Comparison of ENCODE assay signal across 8 mouse cellular contexts in the genomic region with DNA sequence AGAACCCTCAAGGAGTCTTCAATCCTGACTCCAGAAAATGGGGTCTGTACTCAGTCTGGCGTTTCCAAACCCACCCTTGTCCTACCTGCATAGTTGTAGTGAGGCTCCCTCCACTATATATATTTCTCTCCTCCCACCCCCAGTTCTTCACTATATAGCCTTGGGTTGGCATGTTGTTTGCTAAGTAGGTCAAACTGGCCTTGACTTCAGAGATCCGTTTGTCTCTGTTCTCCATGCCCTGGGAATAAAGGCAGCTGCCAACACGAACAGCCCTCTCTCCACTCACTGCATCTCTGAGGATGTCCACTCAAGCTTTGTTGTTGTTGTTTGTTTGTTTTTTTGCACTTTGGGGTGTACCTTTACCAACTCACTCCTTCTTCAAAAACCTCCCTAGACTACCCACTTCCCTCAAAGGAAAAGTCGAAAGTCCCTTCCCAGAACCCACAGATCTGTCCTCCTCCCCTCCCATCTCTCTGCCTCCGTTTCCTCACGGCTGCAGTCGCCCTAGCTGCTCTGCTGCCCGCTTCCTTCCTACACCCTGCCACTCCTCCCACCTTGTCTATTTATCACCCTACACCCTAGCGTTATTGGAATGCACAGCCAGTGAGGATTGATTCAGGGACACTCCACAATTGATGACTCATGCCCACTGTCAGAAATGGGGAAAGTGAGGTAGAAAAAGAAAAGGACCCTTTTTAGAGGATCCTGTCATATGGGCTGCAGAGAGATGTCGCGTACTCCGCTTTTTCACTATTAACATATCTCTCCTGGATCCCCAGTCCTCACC. TPM values are rescaled to one million over a fixed set of nuclear protein-coding genes. Genes with fewer than 3 reads are reported as not detected.
DNase-seq lines count a peak whose midpoint lies in the region; ATAC-seq and TF ChIP-seq lines count a peak whose summit lies in the region.

No protein-coding gene starts in this region.

- H3K9me3 ChIP-seq in CH12.LX (replicated peaks; ENCODE audit: low read length): no peaks in the 10 kb centered on the region
- H3K9me3 ChIP-seq in forebrain, embryonic 11.5 days (ENCODE audit: control insufficient read depth, low read length): no peaks in the 10 kb centered on the region
- H3K9me3 ChIP-seq in stomach, postnatal 0 days (ENCODE audit: control insufficient read depth, low read length): no peaks in the 10 kb centered on the region

- H3K79me2 ChIP-seq in CH12.LX (replicated peaks; ENCODE audit: control insufficient read depth, extremely low read depth, insufficient read depth, poor library complexity, severe bottlenecking): peaks cover 25% of the 10 kb centered on the region
- no peaks in the 10 kb centered on the region for H3K79me2 ChIP-seq in liver, adult 2 months (ENCODE audit: control insufficient read depth, insufficient read depth, low read length)

- H3K9ac ChIP-seq in CH12.LX (ENCODE audit: insufficient read depth, low read depth): peak overlapping the region; percentile 98
- peak overlapping the region; percentile 64 for H3K9ac ChIP-seq in forebrain, embryonic 11.5 days (ENCODE audit: low read length)
- H3K9ac ChIP-seq in liver, adult 2 months (ENCODE audit: low read depth, low read length): peak overlapping the region; percentile 74
- H3K9ac ChIP-seq in stomach, postnatal 0 days (ENCODE audit: low read length): peak overlapping the region; percentile 61

- H3K4me3 ChIP-seq in gastrocnemius, adult 2 months: peak overlapping the region; percentile 69
- peak overlapping the region; percentile 70 to 99 (median 99) for H3K4me3 ChIP-seq in CH12.LX (replicated peaks in 1 of 3; ENCODE audit: low read depth in 2 of 3, low read length in 2 of 3, poor library complexity in 1 of 3)
- H3K4me3 ChIP-seq in forebrain, embryonic 11.5 days (ENCODE audit: low read depth, low read length): peak overlapping the region; percentile 51
- peak overlapping the region; percentile 62 for H3K4me3 ChIP-seq in liver, adult 2 months (ENCODE audit: insufficient read depth, low read depth, low read length)
- H3K4me3 ChIP-seq in stomach, postnatal 0 days (ENCODE audit: low read depth, low read length): peak overlapping the region; percentile 62

- no peak for DNase-seq in gastrocnemius, adult 2 months
- no peak for DNase-seq in gastrocnemius, postnatal 4 days (ENCODE audit: low spot score in 2 of 2)
- DNase-seq in CH12.LX (ENCODE audit: extremely low read depth): no peak
- DNase-seq in forebrain, embryonic 11.5 days (ENCODE audit: low spot score): no peak
- no peak for DNase-seq in liver, adult 2 months (ENCODE audit: extremely low read depth, low read depth, low spot score)
- no peak for DNase-seq in stomach, postnatal 0 days (ENCODE audit: low spot score)
- DNase-seq in left cerebral cortex, adult 9 months (ENCODE audit: low spot score in 2 of 2): no peak

- in situ Hi-C loops in CH12.LX (cut with MboI; ENCODE audit: low pct_ligation_motif_present, low pct_unique_long_range_greater_than_20kb, low sequenced_read_pairs): loop anchor here (5.0 kb wide), 1 partner anchor 48 kb away; no protein-coding TSS in a partner anchor

- dilution Hi-C loops in CH12.LX (cut with MboI; ENCODE audit: extremely low pct_ligation_motif_present, extremely low pct_unique_long_range_greater_than_20kb, low sequenced_read_pairs): no loop called here

- no peaks in the 10 kb centered on the region for H3K27me3 ChIP-seq in CH12.LX (replicated peaks)
- no peaks in the 10 kb centered on the region for H3K27me3 ChIP-seq in forebrain, embryonic 11.5 days (ENCODE audit: control insufficient read depth, insufficient read depth, low read length)
- H3K27me3 ChIP-seq in liver, adult 2 months (ENCODE audit: control insufficient read depth, insufficient read depth, low read length): no peaks in the 10 kb centered on the region
- no peaks in the 10 kb centered on the region for H3K27me3 ChIP-seq in stomach, postnatal 0 days (ENCODE audit: control insufficient read depth, insufficient read depth, low read length)

- H3K4me1 ChIP-seq in CH12.LX (ENCODE audit: control insufficient read depth in 1 of 2, insufficient read depth in 2 of 2): peaks cover 4 to 33% of the 10 kb centered on the region in 2 experiments; a peak in 3 of 4 replicates
- peaks cover 6% of the 10 kb centered on the region; the same call in 1 of the 2 replicates for H3K4me1 ChIP-seq in forebrain, embryonic 11.5 days (replicated peaks; ENCODE audit: control insufficient read depth, insufficient read depth, low read length)
- peaks cover 11% of the 10 kb centered on the region for H3K4me1 ChIP-seq in liver, adult 2 months (ENCODE audit: control insufficient read depth, insufficient read depth, low read length)
- H3K4me1 ChIP-seq in stomach, postnatal 0 days (replicated peaks; ENCODE audit: control insufficient read depth, insufficient read depth): 0 out of 2 replicates have a peak, but pooled peaks cover 3% of the 10 kb centered on the region

- WGBS in forebrain, embryonic 11.5 days: 19% methylated on average over 12 of the region's 12 CpGs
- 5% methylated on average over 12 of the region's 12 CpGs for WGBS in liver, adult 2 months
- WGBS in stomach, postnatal 0 days: 9% methylated on average over 12 of the region's 12 CpGs

- TF ChIP-seq CTCF in gastrocnemius, adult 2 months (IDR thresholded peaks at IDR 0.05): no peak
- TF ChIP-seq CTCF in CH12.LX (conservative IDR thresholded peaks at IDR 0.05 in 1 of 2, IDR thresholded peaks at IDR 0.05 in 1 of 2; ENCODE audit: low read depth in 2 of 2, low read length in 2 of 2): no peak
- TF ChIP-seq CTCF in liver, adult 2 months (IDR thresholded peaks at IDR 0.05; ENCODE audit: low read depth, low read length): no peak
- no peak for TF ChIP-seq CTCF in stomach, postnatal 0 days (IDR thresholded peaks at IDR 0.05; ENCODE audit: low read depth)

- peak overlapping the region; percentile 90 for H3K27ac ChIP-seq in gastrocnemius, adult 2 months
- H3K27ac ChIP-seq in CH12.LX (ENCODE audit: insufficient read depth, low read depth): peak overlapping the region; percentile 63
- no peak overlapping the region for H3K27ac ChIP-seq in forebrain, embryonic 11.5 days (ENCODE audit: low read depth, low read length)
- peak overlapping the region; percentile 19 for H3K27ac ChIP-seq in liver, adult 2 months (replicated peaks; ENCODE audit: insufficient read depth, low read depth, low read length)
- peak overlapping the region; percentile 71 for H3K27ac ChIP-seq in stomach, postnatal 0 days (replicated peaks)

- H3K36me3 ChIP-seq in CH12.LX (replicated peaks in 1 of 2; ENCODE audit: control insufficient read depth in 1 of 2, insufficient read depth in 1 of 2, low read length in 1 of 2): peaks cover 32 to 47% of the 10 kb centered on the region in 2 experiments
- peaks cover 3% of the 10 kb centered on the region; the same call in 1 of the 2 replicates for H3K36me3 ChIP-seq in forebrain, embryonic 11.5 days (ENCODE audit: control insufficient read depth, insufficient read depth, low read length)
- peaks cover 5% of the 10 kb centered on the region; the same call in 1 of the 2 replicates for H3K36me3 ChIP-seq in liver, adult 2 months (ENCODE audit: control insufficient read depth, insufficient read depth, low read length)
- H3K36me3 ChIP-seq in stomach, postnatal 0 days (ENCODE audit: control insufficient read depth, insufficient read depth, low read length): peaks cover 15% of the 10 kb centered on the region

- H3K4me2 ChIP-seq in CH12.LX (ENCODE audit: insufficient read depth, low read depth, poor library complexity, severe bottlenecking): peak overlapping the region; percentile 85
- H3K4me2 ChIP-seq in forebrain, embryonic 11.5 days (ENCODE audit: low read depth, low read length, severe bottlenecking): peak overlapping the region; percentile 87
- peak overlapping the region; percentile 73 for H3K4me2 ChIP-seq in stomach, postnatal 0 days (replicated peaks; ENCODE audit: low read depth)

- no peak for TF ChIP-seq POLR2A in CH12.LX (IDR thresholded peaks at IDR 0.05; ENCODE audit: low read depth, low read length)
- no peak for TF ChIP-seq POLR2A in liver, adult 2 months (IDR thresholded peaks at IDR 0.05; ENCODE audit: extremely low read depth, insufficient read depth, low read length)

- TF ChIP-seq EP300 in CH12.LX (IDR thresholded peaks at IDR 0.05; ENCODE audit: low read length): no peak
- TF ChIP-seq EP300 in stomach, postnatal 0 days (optimal IDR thresholded peaks at IDR 0.05): no peak

- no peak for ATAC-seq in forebrain, embryonic 11.5 days (replicated peaks; ENCODE audit: low FRiP score)
- ATAC-seq in stomach, postnatal 0 days (ENCODE audit: low FRiP score, low TSS enrichment): no peak
- ATAC-seq in cerebellum, adult (ENCODE audit: insufficient number of reproducible peaks, low FRiP score, low TSS enrichment): no peak

- intact Hi-C loops in gastrocnemius, adult 2 months (cut with DNase I): no loop called here

- TF ChIP-seq RAD21 in CH12.LX (IDR thresholded peaks at IDR 0.05; ENCODE audit: low read depth, low read length): no peak

RNA-seq across cellular contexts. Expression of a gene that starts 0.8 kb away (rescaled TPM):
- 10 to 100 TPM in 1 of 2 experiments, 1 to 10 TPM in 1; 9.2 to 10.5 TPM for total RNA-seq in gastrocnemius, adult 2 months (2021)
- total RNA-seq in gastrocnemius, postnatal 4 days (2021): 10 to 100 TPM; 17.3 to 18.6 TPM
- total RNA-seq in CH12.LX (2012; rRNA removed) (8.3 and 11.0 TPM in 2 replicates), CH12.LX (2014; rRNA removed) (4.0 and 5.2 TPM in 2 replicates)
- 38.6 and 49.5 TPM in 2 replicates for polyA plus RNA-seq in CH12.LX (2012; ENCODE audit: insufficient read length, low read depth)
- 45.7 and 50.2 TPM in 2 replicates for polyA plus RNA-seq in forebrain, embryonic 11.5 days (2014; fragmentation: Nextera tagmentation; extraction: Ambion mirVana)
- 2.7 and 4.0 TPM in 2 replicates for total RNA-seq in liver, adult 2 months (2014; rRNA removed)
- 18.8 and 22.4 TPM in 2 replicates for polyA plus RNA-seq in liver, adult 2 months (2012; rRNA removed)
- 30.2 and 30.9 TPM in 2 replicates for polyA plus RNA-seq in stomach, postnatal 0 days (2015; fragmentation: Nextera tagmentation; extraction: Ambion mirVana)

RNA-seq across cellular contexts. Expression of a gene that starts 4.3 kb away (rescaled TPM):
- 10 to 100 TPM; 53.8 to 62.5 TPM for total RNA-seq in gastrocnemius, adult 2 months (2021)
- 10 to 100 TPM; 55.6 to 62.4 TPM for total RNA-seq in gastrocnemius, postnatal 4 days (2021)
- 56.7 and 61.2 TPM in 2 replicates for total RNA-seq in CH12.LX (2012; rRNA removed)
- total RNA-seq in CH12.LX (2014; rRNA removed): 60.8 and 63.4 TPM in 2 replicates
- polyA plus RNA-seq in CH12.LX (2012; ENCODE audit: insufficient read length, low read depth): 51.5 and 54.4 TPM in 2 replicates
- polyA plus RNA-seq in forebrain, embryonic 11.5 days (2014; fragmentation: Nextera tagmentation; extraction: Ambion mirVana): 89.2 and 97.5 TPM in 2 replicates
- 12.4 and 16.2 TPM in 2 replicates for total RNA-seq in liver, adult 2 months (2014; rRNA removed)
- polyA plus RNA-seq in liver, adult 2 months (2012; rRNA removed): 31.3 and 34.6 TPM in 2 replicates
- polyA plus RNA-seq in stomach, postnatal 0 days (2015; fragmentation: Nextera tagmentation; extraction: Ambion mirVana): 60.5 and 63.9 TPM in 2 replicates

RNA-seq across cellular contexts. Expression of a gene that starts 4.3 kb away (rescaled TPM):
- 1 to 10 TPM; 1.8 to 2.2 TPM for total RNA-seq in gastrocnemius, adult 2 months (2021)
- 1 to 10 TPM; 2.6 to 2.9 TPM for total RNA-seq in gastrocnemius, postnatal 4 days (2021)
- total RNA-seq in CH12.LX (2012; rRNA removed) (2.6 and 2.7 TPM in 2 replicates), CH12.LX (2014; rRNA removed) (1.9 and 2.3 TPM in 2 replicates)
- polyA plus RNA-seq in CH12.LX (2012; ENCODE audit: insufficient read length, low read depth): 3.3 and 3.8 TPM in 2 replicates
- 12.1 and 13.6 TPM in 2 replicates for polyA plus RNA-seq in forebrain, embryonic 11.5 days (2014; fragmentation: Nextera tagmentation; extraction: Ambion mirVana)
- total RNA-seq in liver, adult 2 months (2014; rRNA removed): 1.9 and 2.8 TPM in 2 replicates
- 0.70 and 0.91 TPM in 2 replicates for polyA plus RNA-seq in liver, adult 2 months (2012; rRNA removed)
- polyA plus RNA-seq in stomach, postnatal 0 days (2015; fragmentation: Nextera tagmentation; extraction: Ambion mirVana): 2.5 and 2.6 TPM in 2 replicates

RNA-seq across cellular contexts. Expression of a gene that starts 4.6 kb away (rescaled TPM):
- 100 to 1,000 TPM; 116 to 123 TPM for total RNA-seq in gastrocnemius, adult 2 months (2021)
- 100 to 1,000 TPM in 1 of 2 experiments, 10 to 100 TPM in 1; 87.0 to 103 TPM for total RNA-seq in gastrocnemius, postnatal 4 days (2021)
- total RNA-seq in CH12.LX (2012; rRNA removed): 55.2 and 59.2 TPM in 2 replicates
- total RNA-seq in CH12.LX (2014; rRNA removed): 83.6 and 92.7 TPM in 2 replicates
- 101 and 121 TPM in 2 replicates for polyA plus RNA-seq in CH12.LX (2012; ENCODE audit: insufficient read length, low read depth)
- polyA plus RNA-seq in forebrain, embryonic 11.5 days (2014; fragmentation: Nextera tagmentation; extraction: Ambion mirVana): 96.1 and 99.3 TPM in 2 replicates
- 34.9 and 38.0 TPM in 2 replicates for total RNA-seq in liver, adult 2 months (2014; rRNA removed)
- 126 and 149 TPM in 2 replicates for polyA plus RNA-seq in liver, adult 2 months (2012; rRNA removed)
- polyA plus RNA-seq in stomach, postnatal 0 days (2015; fragmentation: Nextera tagmentation; extraction: Ambion mirVana): 185 and 197 TPM in 2 replicates

RNA-seq across cellular contexts. Expression of a gene that starts 6.4 kb away (rescaled TPM):
- total RNA-seq in gastrocnemius, adult 2 months (2021): 1 to 10 TPM; 1.1 to 1.5 TPM
- 1 to 10 TPM; 1.5 to 1.7 TPM for total RNA-seq in gastrocnemius, postnatal 4 days (2021)
- total RNA-seq in CH12.LX (2012; rRNA removed): 0.92 and 1.3 TPM in 2 replicates
- total RNA-seq in CH12.LX (2014; rRNA removed): not detected in 2 replicates
- polyA plus RNA-seq in CH12.LX (2012; ENCODE audit: insufficient read length, low read depth): 0.65 TPM in 1 of 2 replicates, not detected in the other
- polyA plus RNA-seq in forebrain, embryonic 11.5 days (2014; fragmentation: Nextera tagmentation; extraction: Ambion mirVana): 4.7 and 6.0 TPM in 2 replicates
- 0.55 TPM in 1 of 2 replicates, not detected in the other for total RNA-seq in liver, adult 2 months (2014; rRNA removed)
- polyA plus RNA-seq in liver, adult 2 months (2012; rRNA removed): 2.3 and 4.2 TPM in 2 replicates
- polyA plus RNA-seq in stomach, postnatal 0 days (2015; fragmentation: Nextera tagmentation; extraction: Ambion mirVana): 1.3 and 1.4 TPM in 2 replicates
